Mouse (Mus musculus): ENCODE data around the gene Ubr3. TPM values are rescaled to one million over a fixed set of nuclear protein-coding genes. Genes with fewer than 3 reads are reported as not detected.

The Ubr3 gene
- polyA plus RNA-seq, 1 experiment, result 20.8 TPM

- no peaks in the 10 kb centered on the region for H3K4me1 ChIP-seq (ENCODE audit: control insufficient read depth, insufficient read depth, low read length)
- H3K27ac ChIP-seq (ENCODE audit: control insufficient read depth, insufficient read depth, low read depth, low read length, poor library complexity), result peak overlapping the region; percentile 92
- peak overlapping the region; percentile 99 for H3K4me3 ChIP-seq (replicated peaks; ENCODE audit: control insufficient read depth, low read depth, low read length)
- WGBS, result under 1% methylated on average over 13 of the region's 13 CpGs
- TF ChIP-seq CTCF (IDR thresholded peaks at IDR 0.05; ENCODE audit: control insufficient read depth, insufficient read depth, low read length) (no peak), POLR2A (IDR thresholded peaks at IDR 0.05; ENCODE audit: borderline replicate concordance, control insufficient read depth, low read depth, low read length) (no peak)
These were observed 34.9 kb upstream of the Ubr3 start for GRCm38 (mm10) chr2:69862117-69862657.

- no peaks in the 10 kb centered on the region for H3K4me1 ChIP-seq (ENCODE audit: control insufficient read depth, insufficient read depth, low read length)
- no peak overlapping the region for H3K27ac ChIP-seq (ENCODE audit: control insufficient read depth, insufficient read depth, low read depth, low read length, poor library complexity)
- TF ChIP-seq CTCF (IDR thresholded peaks at IDR 0.05; ENCODE audit: control insufficient read depth, insufficient read depth, low read length) (no peak), POLR2A (IDR thresholded peaks at IDR 0.05; ENCODE audit: borderline replicate concordance, control insufficient read depth, low read depth, low read length) (no peak)
- 36% methylated on average over 2 of the region's 2 CpGs for whole genome bisulfite sequencing
- no peak overlapping the region for H3K4me3 ChIP-seq (replicated peaks; ENCODE audit: control insufficient read depth, low read depth, low read length)
These were observed 13.1 kb upstream of the Ubr3 start for GRCm38 (mm10) chr2:69883990-69884391.

- WGBS, result 22% methylated on average over 6 of the region's 6 CpGs
- TF ChIP-seq CTCF (IDR thresholded peaks at IDR 0.05; ENCODE audit: control insufficient read depth, insufficient read depth, low read length), result no peak
- no peak for TF ChIP-seq POLR2A (IDR thresholded peaks at IDR 0.05; ENCODE audit: borderline replicate concordance, control insufficient read depth, low read depth, low read length)
- Histone ChIP-seq H3K27ac (ENCODE audit: control insufficient read depth, insufficient read depth, low read depth, low read length, poor library complexity) (no peak overlapping the region), H3K4me3 (replicated peaks; ENCODE audit: control insufficient read depth, low read depth, low read length) (peak overlapping the region; percentile 78), H3K4me1 (ENCODE audit: control insufficient read depth, insufficient read depth, low read length) (no peaks in the 10 kb centered on the region)
These were observed 12.5 kb upstream of the Ubr3 start for GRCm38 (mm10) chr2:69884581-69884980.

- 2% methylated on average over 12 of the region's 12 CpGs for WGBS
- TF ChIP-seq CTCF (IDR thresholded peaks at IDR 0.05; ENCODE audit: control insufficient read depth, insufficient read depth, low read length) (no peak), POLR2A (IDR thresholded peaks at IDR 0.05; ENCODE audit: borderline replicate concordance, control insufficient read depth, low read depth, low read length) (no peak)
- Histone ChIP-seq H3K27ac (ENCODE audit: control insufficient read depth, insufficient read depth, low read depth, low read length, poor library complexity) (peak overlapping the region; percentile 36; the same call in 1 of the 2 replicates), H3K4me1 (ENCODE audit: control insufficient read depth, insufficient read depth, low read length) (no peaks in the 10 kb centered on the region), H3K4me3 (replicated peaks; ENCODE audit: control insufficient read depth, low read depth, low read length) (peak overlapping the region; percentile 78)
These were observed 12.0 kb upstream of the Ubr3 start for GRCm38 (mm10) chr2:69885050-69885449.

GRCm38 (mm10) chr2:69885451-69886305, 11.4 kb upstream of the Ubr3 start, which contains the start of gene Mettl5:
Gene Mettl5, minus strand, starts transcription at chr2:69885615.
- Histone ChIP-seq H3K4me3 (replicated peaks; ENCODE audit: control insufficient read depth, low read depth, low read length) (peak within 1 kb of the TSS; percentile 78), H3K27ac (ENCODE audit: control insufficient read depth, insufficient read depth, low read depth, low read length, poor library complexity) (peak within 1 kb of the TSS; percentile 36), H3K4me1 (ENCODE audit: control insufficient read depth, insufficient read depth, low read length) (no peaks in the 10 kb centered on the region; the same call in 1 of the 2 replicates)
- under 1% methylated on average over 45 of the region's 45 CpGs for WGBS
- peak; percentile 54 for TF ChIP-seq CTCF (IDR thresholded peaks at IDR 0.05; ENCODE audit: control insufficient read depth, insufficient read depth, low read length)
- TF ChIP-seq POLR2A (IDR thresholded peaks at IDR 0.05; ENCODE audit: borderline replicate concordance, control insufficient read depth, low read depth, low read length), result peak; percentile 89

- no peak overlapping the region for H3K27ac ChIP-seq (ENCODE audit: control insufficient read depth, insufficient read depth, low read depth, low read length, poor library complexity)
- no peak overlapping the region for H3K4me3 ChIP-seq (replicated peaks; ENCODE audit: control insufficient read depth, low read depth, low read length)
- no peaks in the 10 kb centered on the region; the same call in 1 of the 2 replicates for H3K4me1 ChIP-seq (ENCODE audit: control insufficient read depth, insufficient read depth, low read length)
- 86% methylated on average over 2 of the region's 2 CpGs for WGBS
- TF ChIP-seq CTCF (IDR thresholded peaks at IDR 0.05; ENCODE audit: control insufficient read depth, insufficient read depth, low read length) (no peak), POLR2A (IDR thresholded peaks at IDR 0.05; ENCODE audit: borderline replicate concordance, control insufficient read depth, low read depth, low read length) (no peak)
These were observed 8.1 kb upstream of the Ubr3 start for GRCm38 (mm10) chr2:69888957-69889356.

GRCm38 (mm10) chr2:69890843-69891242, 6.2 kb upstream of the Ubr3 start:
- no peak for TF ChIP-seq CTCF (IDR thresholded peaks at IDR 0.05; ENCODE audit: control insufficient read depth, insufficient read depth, low read length)
- no peak for TF ChIP-seq POLR2A (IDR thresholded peaks at IDR 0.05; ENCODE audit: borderline replicate concordance, control insufficient read depth, low read depth, low read length)
- H3K27ac ChIP-seq (ENCODE audit: control insufficient read depth, insufficient read depth, low read depth, low read length, poor library complexity), result no peak overlapping the region
- H3K4me3 ChIP-seq (replicated peaks; ENCODE audit: control insufficient read depth, low read depth, low read length), result no peak overlapping the region
- H3K4me1 ChIP-seq (ENCODE audit: control insufficient read depth, insufficient read depth, low read length), result no peaks in the 10 kb centered on the region; the same call in 1 of the 2 replicates
- WGBS, result 21% methylated on average over 7 of the region's 7 CpGs

GRCm38 (mm10) chr2:69893145-69893544, 3.9 kb upstream of the Ubr3 start:
- 94% methylated on average over 1 of the region's 1 CpGs for WGBS
- H3K4me1 ChIP-seq (ENCODE audit: control insufficient read depth, insufficient read depth, low read length), result no peaks in the 10 kb centered on the region; the same call in 1 of the 2 replicates
- no peak overlapping the region for H3K4me3 ChIP-seq (replicated peaks; ENCODE audit: control insufficient read depth, low read depth, low read length)
- no peak overlapping the region for H3K27ac ChIP-seq (ENCODE audit: control insufficient read depth, insufficient read depth, low read depth, low read length, poor library complexity)
- TF ChIP-seq POLR2A (IDR thresholded peaks at IDR 0.05; ENCODE audit: borderline replicate concordance, control insufficient read depth, low read depth, low read length) (no peak), CTCF (IDR thresholded peaks at IDR 0.05; ENCODE audit: control insufficient read depth, insufficient read depth, low read length) (no peak)
